Mouse (Mus musculus) lung, adult 2 months (tissue): ENCODE data around the gene Dmpk.

Experiments used
- CTCF ChIP-seq: fragments of 200-500 bp; IDR thresholded peaks from 2 replicates; pipeline ENCODE4 v1.5.1; 2011; ENCODE audit warnings: mild to moderate bottlenecking, low read length, control low read depth; ENCODE audit not compliant: insufficient read depth
- POLR2A ChIP-seq: fragments of 200-500 bp; IDR thresholded peaks from 2 replicates; pipeline ENCODE4 v1.6.1; 2011; ENCODE audit warnings: low read depth, mild to moderate bottlenecking, control low read depth, low read length, borderline replicate concordance; ENCODE audit errors: extremely low read depth

DNA sequence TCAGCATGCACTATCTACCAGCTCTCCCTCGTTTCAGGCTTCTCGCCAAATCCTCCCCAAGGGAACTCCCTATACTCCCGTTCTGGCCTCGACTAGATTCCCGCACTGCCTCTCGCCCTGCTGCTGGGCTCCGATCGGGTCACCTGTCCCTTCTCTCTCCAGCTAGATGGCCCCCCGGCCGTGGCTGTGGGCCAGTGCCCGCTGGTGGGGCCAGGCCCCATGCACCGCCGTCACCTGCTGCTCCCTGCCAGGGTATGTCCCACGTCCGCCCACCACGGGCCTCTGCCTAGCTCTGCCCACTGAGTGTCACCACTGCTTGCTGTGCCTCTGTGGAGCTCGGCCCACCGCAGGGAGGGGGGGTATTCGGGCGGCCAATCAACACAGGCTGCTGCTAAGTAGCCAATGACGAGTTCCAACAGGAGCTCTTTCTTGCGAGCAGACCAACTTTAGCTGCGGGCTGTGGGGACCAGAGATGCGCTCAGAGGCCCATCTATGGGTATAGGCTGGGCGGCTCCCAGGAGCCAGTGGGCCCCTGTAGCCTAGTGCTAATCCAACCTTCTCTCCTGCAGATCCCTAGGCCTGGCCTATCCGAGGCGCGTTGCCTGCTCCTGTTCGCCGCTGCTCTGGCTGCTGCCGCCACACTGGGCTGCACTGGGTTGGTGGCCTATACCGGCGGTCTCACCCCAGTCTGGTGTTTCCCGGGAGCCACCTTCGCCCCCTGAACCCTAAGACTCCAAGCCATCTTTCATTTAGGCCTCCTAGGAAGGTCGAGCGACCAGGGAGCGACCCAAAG lies 8.9 kb downstream of the Dmpk start:
- TF ChIP-seq POLR2A (no peak), CTCF (no peak)
